Mouse (Mus musculus): ENCODE data around the gene Ifit1bl1. TPM values are rescaled to one million over a fixed set of nuclear protein-coding genes. Genes with fewer than 3 reads are reported as not detected.

Gene Ifit1bl1
- polyA plus RNA-seq, 1 experiment from 2014 or later: 0.13 TPM

Other genes starting within 250 kb of the Ifit1bl1 start
- 7.3 and 9.3 TPM in 2 replicates for gene Ch25h, start 126.8 kb downstream of the Ifit1bl1 start, polyA plus RNA-seq (2015; fragmentation: Nextera tagmentation; extraction: Ambion mirVana)
- 34.1 and 40.5 TPM in 2 replicates for gene Lipa, start 74.5 kb downstream of the Ifit1bl1 start, polyA plus RNA-seq (2015; fragmentation: Nextera tagmentation; extraction: Ambion mirVana)
- 9.9 and 10.7 TPM in 2 replicates for gene Ifit2, start 51.3 kb downstream of the Ifit1bl1 start, polyA plus RNA-seq (2015; fragmentation: Nextera tagmentation; extraction: Ambion mirVana)
- 0.65 and 1.1 TPM in 2 replicates for gene Ifit3, start 18.4 kb downstream of the Ifit1bl1 start, polyA plus RNA-seq (2015; fragmentation: Nextera tagmentation; extraction: Ambion mirVana)
- not detected in 2 replicates for gene Ifit3b, start 6.0 kb upstream of the Ifit1bl1 start, polyA plus RNA-seq (2015; fragmentation: Nextera tagmentation; extraction: Ambion mirVana)
- 0.18 and 0.29 TPM in 2 replicates for gene Ifit1bl2, start 38.8 kb upstream of the Ifit1bl1 start, polyA plus RNA-seq (2015; fragmentation: Nextera tagmentation; extraction: Ambion mirVana)
- gene Ifit1, start 38.9 kb upstream of the Ifit1bl1 start, polyA plus RNA-seq (2015; fragmentation: Nextera tagmentation; extraction: Ambion mirVana): 0.84 and 1.0 TPM in 2 replicates
- 0.65 and 0.92 TPM in 2 replicates for gene Slc16a12, start 145.3 kb upstream of the Ifit1bl1 start, polyA plus RNA-seq (2015; fragmentation: Nextera tagmentation; extraction: Ambion mirVana)

Measured in embryonic facial prominence, embryonic 13.5 days (tissue).